ENCODE assay signal across 11 mouse cellular contexts in genomic region chr1:164744499-164744898, GRCm38 (mm10). TPM values are rescaled to one million over a fixed set of nuclear protein-coding genes. Genes with fewer than 3 reads are reported as not detected.
"Had no signal": no experiment of that assay in that cellular context is flagged by ENCODE, and none has a peak within 500 bp of the region (broad histone marks: within the 10 kb centered on the region; RNA-seq: fewer than 3 reads in every experiment).

No protein-coding gene starts in this region.

- H3K9ac ChIP-seq: neural tube, embryonic 15.5 days; stomach, embryonic 15.5 days had no signal

- H3K27ac ChIP-seq: neural tube, embryonic 15.5 days; stomach, embryonic 15.5 days; stomach, postnatal 0 days had no signal

- H3K4me2 ChIP-seq: neural tube, embryonic 15.5 days; stomach, embryonic 15.5 days had no signal

- H3K9me3 ChIP-seq: neural tube, embryonic 15.5 days; stomach, embryonic 15.5 days had no signal

- H3K4me1 ChIP-seq: neural tube, embryonic 15.5 days; stomach, embryonic 15.5 days had no signal

- H3K27me3 ChIP-seq: neural tube, embryonic 15.5 days; stomach, embryonic 15.5 days had no signal

- H3K4me3 ChIP-seq: neural tube, embryonic 15.5 days; stomach, embryonic 15.5 days had no signal

- DNase-seq: right cerebral cortex, adult 18-20 months; right cerebral cortex, postnatal 14 days; right cerebral cortex, postnatal 25 days; right cerebral cortex, postnatal 4 days; spleen, adult 18-20 months; thymus, adult 18-20 months; thymus, postnatal 36 days had no signal

- H3K36me3 ChIP-seq: neural tube, embryonic 15.5 days; stomach, embryonic 15.5 days had no signal

RNA-seq across cellular contexts. Expression of gene Dpt, which starts 51.9 kb away (rescaled TPM):
- polyA plus RNA-seq: neural tube, embryonic 14.5 days had no signal
